ENCODE assay signal across 8 mouse cellular contexts in genomic region chr10:42295028-42295427, GRCm38 (mm10). TPM values are rescaled to one million over a fixed set of nuclear protein-coding genes. Genes with fewer than 3 reads are reported as not detected.
DNase-seq lines count a peak whose midpoint lies in the region; ATAC-seq lines count a peak whose summit lies in the region.

No protein-coding gene starts in this region.

- WGBS in embryonic facial prominence, embryonic 14.5 days, result 0% methylated on average over 1 of the region's 1 CpGs
- WGBS in midbrain, embryonic 16.5 days, result 0% methylated on average over 1 of the region's 1 CpGs

- ATAC-seq in embryonic facial prominence, embryonic 14.5 days (ENCODE audit: low read depth), result no peak; the same call in 1 of the 2 replicates
- ATAC-seq in midbrain, embryonic 16.5 days, result peak; percentile 78

- no peaks in the 10 kb centered on the region for H3K36me3 ChIP-seq in embryonic facial prominence, embryonic 14.5 days (ENCODE audit: control insufficient read depth, insufficient read depth, low read length)
- no peaks in the 10 kb centered on the region for H3K36me3 ChIP-seq in midbrain, embryonic 16.5 days (ENCODE audit: control insufficient read depth, insufficient read depth, low read length)

- peaks cover 6% of the 10 kb centered on the region; the same call in 1 of the 2 replicates for H3K9me3 ChIP-seq in embryonic facial prominence, embryonic 14.5 days (ENCODE audit: control insufficient read depth, low read length)
- H3K9me3 ChIP-seq in midbrain, embryonic 16.5 days (replicated peaks; ENCODE audit: control insufficient read depth, low read length, poor library complexity, severe bottlenecking), result no peaks in the 10 kb centered on the region

- H3K27me3 ChIP-seq in embryonic facial prominence, embryonic 14.5 days (replicated peaks; ENCODE audit: control insufficient read depth, insufficient read depth, low read length), result no peaks in the 10 kb centered on the region
- H3K27me3 ChIP-seq in midbrain, embryonic 16.5 days (ENCODE audit: control insufficient read depth, insufficient read depth, low read depth, low read length), result no peaks in the 10 kb centered on the region

- no peak overlapping the region for H3K4me2 ChIP-seq in embryonic facial prominence, embryonic 14.5 days (ENCODE audit: low read depth, low read length)
- no peak overlapping the region for H3K4me2 ChIP-seq in midbrain, embryonic 16.5 days (ENCODE audit: low read length)

- intact Hi-C loops in gastrocnemius, postnatal 36 days (cut with DNase I), result loop anchor here (5.0 kb wide), 1 partner anchor 463 kb away; no protein-coding TSS in a partner anchor
- intact Hi-C loops in heart, postnatal 25 days (cut with DNase I), result loop anchor here (5.0 kb wide), 1 partner anchor 603 kb away; no protein-coding TSS in a partner anchor

- H3K4me1 ChIP-seq in embryonic facial prominence, embryonic 14.5 days (ENCODE audit: control insufficient read depth, insufficient read depth, low read length), result no peaks in the 10 kb centered on the region
- H3K4me1 ChIP-seq in midbrain, embryonic 16.5 days (ENCODE audit: control insufficient read depth, insufficient read depth, low read length), result no peaks in the 10 kb centered on the region

- no peak overlapping the region for H3K4me3 ChIP-seq in embryonic facial prominence, embryonic 14.5 days (ENCODE audit: low read depth, low read length)
- no peak overlapping the region for H3K4me3 ChIP-seq in midbrain, embryonic 16.5 days (ENCODE audit: low read depth, low read length)

- H3K27ac ChIP-seq in embryonic facial prominence, embryonic 14.5 days (replicated peaks; ENCODE audit: low read depth, low read length), result no peak overlapping the region
- H3K27ac ChIP-seq in midbrain, embryonic 16.5 days (ENCODE audit: low read length), result no peak overlapping the region

- peak; percentile 40 for DNase-seq in gastrocnemius, adult 18-20 months (ENCODE audit: low spot score)
- DNase-seq in gastrocnemius, postnatal 36 days, result no peak
- peak; percentile 73 for DNase-seq in thymus, postnatal 0 days (ENCODE audit: low spot score)
- DNase-seq in thymus, postnatal 4 days, result no peak
- peak; percentile 83 for DNase-seq in embryonic facial prominence, embryonic 14.5 days (ENCODE audit: low spot score)
- no peak for DNase-seq in spleen, postnatal 36 days (ENCODE audit: low spot score in 2 of 2)
- DNase-seq in heart, postnatal 25 days (ENCODE audit: low spot score), result no peak

- no peak overlapping the region for H3K9ac ChIP-seq in embryonic facial prominence, embryonic 14.5 days (ENCODE audit: low read depth, low read length)
- H3K9ac ChIP-seq in midbrain, embryonic 16.5 days (ENCODE audit: low read depth, low read length), result no peak overlapping the region

RNA-seq across cellular contexts. Expression of gene Foxo3, which starts 18.5 kb away (rescaled TPM):
- total RNA-seq in gastrocnemius, adult 18-20 months (2021), result 10 to 100 TPM; 23.3 to 29.8 TPM
- 10 to 100 TPM; 25.6 to 31.0 TPM for total RNA-seq in gastrocnemius, postnatal 36 days (2021)
- 12.1 and 14.0 TPM in 2 replicates for polyA plus RNA-seq in thymus, postnatal 0 days (2015; fragmentation: Nextera tagmentation; extraction: Ambion mirVana)
- 10.4 and 12.3 TPM in 2 replicates for polyA plus RNA-seq in embryonic facial prominence, embryonic 14.5 days (2014; fragmentation: Nextera tagmentation; extraction: Ambion mirVana)
- polyA plus RNA-seq in midbrain, embryonic 16.5 days (2015; fragmentation: Nextera tagmentation; extraction: Ambion mirVana), result 3.8 TPM in 2 replicates
- total RNA-seq in heart, postnatal 25 days (2021), result 10 to 100 TPM; 69.7 to 90.2 TPM

Comparison
In these comparisons a context has a peak if more than half of its experiments do, and no peak if none do; other contexts are left out.
1. DNase-seq: peak in gastrocnemius, adult 18-20 months (single experiment), thymus, postnatal 0 days (single experiment) and embryonic facial prominence, embryonic 14.5 days (single experiment); none in gastrocnemius, postnatal 36 days (0 of 2), thymus, postnatal 4 days (single experiment), spleen, postnatal 36 days (0 of 2) and heart, postnatal 25 days (single experiment).